Mouse (Mus musculus): Measurements from ENCODE around the gene Calcrl. TPM values are rescaled to one million over a fixed set of nuclear protein-coding genes. Genes with fewer than 3 reads are reported as not detected.

Calcrl gene
- 12.7 and 12.9 TPM in 2 replicates for polyA plus RNA-seq (2016; fragmentation: Nextera tagmentation; extraction: Ambion mirVana)

GRCm38 (mm10) chr2:84425138-84425537 lies at the start of gene Calcrl:
Gene Calcrl (minus strand): TSS chr2:84425411.
- no peaks in the 10 kb centered on the region for H3K9me3 ChIP-seq
- peak; percentile 85 for ATAC-seq (ENCODE audit: insufficient number of reproducible peaks, insufficient read depth, low FRiP score, low TSS enrichment, low read depth)
- peaks cover 3% of the 10 kb centered on the region for H3K4me1 ChIP-seq (replicated peaks)
- no peaks in the 10 kb centered on the region for H3K36me3 ChIP-seq
- peak within 1 kb of the TSS; percentile 42 for H3K9ac ChIP-seq (replicated peaks)
- peak within 1 kb of the TSS; percentile 61 for H3K4me2 ChIP-seq
- no peaks in the 10 kb centered on the region for H3K27me3 ChIP-seq
- 0% methylated on average over 10 of the region's 10 CpGs for WGBS
- H3K27ac ChIP-seq = peak within 1 kb of the TSS; percentile 80
- peak within 1 kb of the TSS; percentile 37 for H3K4me3 ChIP-seq (replicated peaks)

- Histone ChIP-seq H3K9ac (replicated peaks) (peak overlapping the region; percentile 31; the same call in 1 of the 2 replicates), H3K36me3 (no peaks in the 10 kb centered on the region), H3K27ac (peak overlapping the region; percentile 62; the same call in 1 of the 2 replicates), H3K27me3 (no peaks in the 10 kb centered on the region), H3K4me3 (replicated peaks) (no peak overlapping the region), H3K4me2 (no peak overlapping the region), H3K9me3 (no peaks in the 10 kb centered on the region), H3K4me1 (replicated peaks) (peaks cover 16% of the 10 kb centered on the region)
- 7% methylated on average over 6 of the region's 6 CpGs for WGBS
- no peak for ATAC-seq (ENCODE audit: insufficient number of reproducible peaks, insufficient read depth, low FRiP score, low TSS enrichment, low read depth)
Observed at GRCm38 (mm10) chr2:84474651-84475050, 49.4 kb upstream of the Calcrl start.

GRCm38 (mm10) chr2:84473941-84474530 lies 48.8 kb upstream of the Calcrl start:
- WGBS = 76% methylated on average over 14 of the region's 14 CpGs
- H3K4me1 ChIP-seq (replicated peaks) = peaks cover 16% of the 10 kb centered on the region
- no peak for ATAC-seq (ENCODE audit: insufficient number of reproducible peaks, insufficient read depth, low FRiP score, low TSS enrichment, low read depth)

GRCm38 (mm10) chr2:84467391-84467790 lies 42.2 kb upstream of the Calcrl start:
- ATAC-seq (ENCODE audit: insufficient number of reproducible peaks, insufficient read depth, low FRiP score, low TSS enrichment, low read depth) = no peak
- no peak overlapping the region for H3K9ac ChIP-seq (replicated peaks)
- no peaks in the 10 kb centered on the region; the same call in 1 of the 2 replicates for H3K4me1 ChIP-seq (replicated peaks)
- H3K9me3 ChIP-seq = peaks cover 4% of the 10 kb centered on the region; the same call in 1 of the 2 replicates
- H3K4me3 ChIP-seq (replicated peaks) = no peak overlapping the region
- H3K36me3 ChIP-seq = no peaks in the 10 kb centered on the region
- no peak overlapping the region for H3K27ac ChIP-seq
- no peaks in the 10 kb centered on the region for H3K27me3 ChIP-seq
- H3K4me2 ChIP-seq = no peak overlapping the region
- 84% methylated on average over 4 of the region's 4 CpGs for WGBS

More at GRCm38 (mm10) chr2:84473941-84474530, 48.8 kb upstream of the Calcrl start:
- Histone ChIP-seq H3K4me2 (no peak overlapping the region), H3K4me3 (replicated peaks) (no peak overlapping the region), H3K9ac (replicated peaks) (no peak overlapping the region), H3K27ac (0 out of 2 replicates have a peak overlapping the region, but pooled peaks have one; percentile 62), H3K9me3 (peaks cover 2% of the 10 kb centered on the region; the same call in 1 of the 2 replicates), H3K27me3 (no peaks in the 10 kb centered on the region), H3K36me3 (no peaks in the 10 kb centered on the region)

- 37% methylated on average over 7 of the region's 7 CpGs for WGBS
- ATAC-seq (ENCODE audit: insufficient number of reproducible peaks, insufficient read depth, low FRiP score, low TSS enrichment, low read depth) = no peak
- Histone ChIP-seq H3K27ac (no peak overlapping the region), H3K9ac (replicated peaks) (no peak overlapping the region), H3K27me3 (no peaks in the 10 kb centered on the region), H3K36me3 (no peaks in the 10 kb centered on the region), H3K9me3 (peaks cover 4% of the 10 kb centered on the region; the same call in 1 of the 2 replicates), H3K4me3 (replicated peaks) (no peak overlapping the region), H3K4me2 (no peak overlapping the region), H3K4me1 (replicated peaks) (no peaks in the 10 kb centered on the region; the same call in 1 of the 2 replicates)
Observed at GRCm38 (mm10) chr2:84464956-84465355, 39.7 kb upstream of the Calcrl start.

- no peak overlapping the region for H3K4me3 ChIP-seq (replicated peaks)
- no peaks in the 10 kb centered on the region for H3K36me3 ChIP-seq
- 87% methylated on average over 3 of the region's 3 CpGs for WGBS
- no peak overlapping the region for H3K4me2 ChIP-seq
- H3K9me3 ChIP-seq = no peaks in the 10 kb centered on the region
- H3K27ac ChIP-seq = no peak overlapping the region
- H3K9ac ChIP-seq (replicated peaks) = no peak overlapping the region
- no peak for ATAC-seq (ENCODE audit: insufficient number of reproducible peaks, insufficient read depth, low FRiP score, low TSS enrichment, low read depth)
- H3K4me1 ChIP-seq (replicated peaks) = no peaks in the 10 kb centered on the region; the same call in 1 of the 2 replicates
- no peaks in the 10 kb centered on the region for H3K27me3 ChIP-seq
Observed at GRCm38 (mm10) chr2:84462411-84462810, 37.2 kb upstream of the Calcrl start.

GRCm38 (mm10) chr2:84459651-84460177 lies 34.5 kb upstream of the Calcrl start:
- no peak overlapping the region for H3K4me2 ChIP-seq
- ATAC-seq (ENCODE audit: insufficient number of reproducible peaks, insufficient read depth, low FRiP score, low TSS enrichment, low read depth) = no peak
- H3K4me3 ChIP-seq (replicated peaks) = no peak overlapping the region
- H3K9ac ChIP-seq (replicated peaks) = no peak overlapping the region
- 75% methylated on average over 11 of the region's 11 CpGs for WGBS
- no peaks in the 10 kb centered on the region; the same call in 1 of the 2 replicates for H3K4me1 ChIP-seq (replicated peaks)
- H3K36me3 ChIP-seq = no peaks in the 10 kb centered on the region
- no peak overlapping the region for H3K27ac ChIP-seq
- no peaks in the 10 kb centered on the region for H3K9me3 ChIP-seq
- no peaks in the 10 kb centered on the region for H3K27me3 ChIP-seq

GRCm38 (mm10) chr2:84457221-84457620 lies 32.0 kb upstream of the Calcrl start:
- Histone ChIP-seq H3K9me3 (no peaks in the 10 kb centered on the region), H3K4me1 (replicated peaks) (no peaks in the 10 kb centered on the region), H3K9ac (replicated peaks) (no peak overlapping the region), H3K27ac (no peak overlapping the region), H3K4me2 (no peak overlapping the region), H3K4me3 (replicated peaks) (no peak overlapping the region), H3K27me3 (no peaks in the 10 kb centered on the region), H3K36me3 (no peaks in the 10 kb centered on the region)
- WGBS = 75% methylated on average over 6 of the region's 6 CpGs
- ATAC-seq (ENCODE audit: insufficient number of reproducible peaks, insufficient read depth, low FRiP score, low TSS enrichment, low read depth) = no peak

- H3K4me2 ChIP-seq = peak overlapping the region; percentile 33; the same call in 1 of the 2 replicates
- no peaks in the 10 kb centered on the region for H3K4me1 ChIP-seq (replicated peaks)
- peak; percentile 52; the same call in 1 of the 2 replicates for ATAC-seq (ENCODE audit: insufficient number of reproducible peaks, insufficient read depth, low FRiP score, low TSS enrichment, low read depth)
- no peaks in the 10 kb centered on the region for H3K27me3 ChIP-seq
- peak overlapping the region; percentile 40; the same call in 1 of the 2 replicates for H3K9ac ChIP-seq (replicated peaks)
- no peaks in the 10 kb centered on the region for H3K36me3 ChIP-seq
- H3K4me3 ChIP-seq (replicated peaks) = no peak overlapping the region
- 10% methylated on average over 5 of the region's 5 CpGs for WGBS
- no peak overlapping the region for H3K27ac ChIP-seq
- H3K9me3 ChIP-seq = no peaks in the 10 kb centered on the region
Observed at GRCm38 (mm10) chr2:84455236-84455799, 30.1 kb upstream of the Calcrl start.

- H3K27ac ChIP-seq = no peak overlapping the region
- ATAC-seq (ENCODE audit: insufficient number of reproducible peaks, insufficient read depth, low FRiP score, low TSS enrichment, low read depth) = no peak
- peak overlapping the region; percentile 40; the same call in 1 of the 2 replicates for H3K9ac ChIP-seq (replicated peaks)
- WGBS = 62% methylated on average over 10 of the region's 10 CpGs
- H3K36me3 ChIP-seq = no peaks in the 10 kb centered on the region
- no peak overlapping the region for H3K4me3 ChIP-seq (replicated peaks)
- H3K9me3 ChIP-seq = no peaks in the 10 kb centered on the region
- H3K4me1 ChIP-seq (replicated peaks) = no peaks in the 10 kb centered on the region
- peak overlapping the region; percentile 33; the same call in 1 of the 2 replicates for H3K4me2 ChIP-seq
- H3K27me3 ChIP-seq = no peaks in the 10 kb centered on the region
Observed at GRCm38 (mm10) chr2:84454551-84455235, 29.5 kb upstream of the Calcrl start.

- no peak for ATAC-seq (ENCODE audit: insufficient number of reproducible peaks, insufficient read depth, low FRiP score, low TSS enrichment, low read depth)
- Histone ChIP-seq H3K27ac (no peak overlapping the region), H3K9me3 (no peaks in the 10 kb centered on the region), H3K9ac (replicated peaks) (no peak overlapping the region), H3K4me1 (replicated peaks) (no peaks in the 10 kb centered on the region), H3K4me2 (no peak overlapping the region), H3K4me3 (replicated peaks) (no peak overlapping the region), H3K36me3 (no peaks in the 10 kb centered on the region), H3K27me3 (no peaks in the 10 kb centered on the region)
- WGBS = 11% methylated on average over 5 of the region's 5 CpGs
Observed at GRCm38 (mm10) chr2:84454051-84454450, 28.8 kb upstream of the Calcrl start.
